Mouse (Mus musculus): ENCODE results near the gene Wdr76. TPM values are rescaled to one million over a fixed set of nuclear protein-coding genes. Genes with fewer than 3 reads are reported as not detected.

Wdr76 gene
- total and polyA plus RNA-seq, 3 experiments: 21.8 to 23.2 TPM; not detected in 1

DNA sequence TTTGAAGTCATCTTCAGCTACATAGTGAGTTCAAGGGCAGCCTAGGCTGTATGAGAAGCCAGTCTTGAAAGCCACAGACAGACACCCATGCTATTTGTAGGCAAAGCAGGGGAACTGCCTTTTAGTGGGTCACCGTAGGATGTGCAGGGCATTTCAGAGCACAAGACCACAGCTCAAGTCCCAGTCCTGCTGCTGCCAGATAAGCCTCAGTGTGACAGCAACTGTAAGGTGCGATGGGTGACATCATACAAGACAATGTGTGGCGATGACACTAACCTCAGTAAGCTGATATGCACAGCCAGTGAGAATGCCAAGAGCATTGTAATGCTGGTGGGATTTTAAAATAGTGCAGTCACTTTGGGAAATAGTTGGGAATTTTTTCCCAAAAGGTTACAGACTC, 56.6 kb downstream of the Wdr76 start:
- DNase-seq (ENCODE audit: low read depth, low spot score): peak; percentile 43
- Histone ChIP-seq H3K9ac (ENCODE audit: control insufficient read depth, low read depth, low read length, poor library complexity, severe bottlenecking) (no peak overlapping the region), H3K4me3 (ENCODE audit: control insufficient read depth in 1 of 2, insufficient read depth in 1 of 2, low read depth in 2 of 2, low read length in 2 of 2) (no peak overlapping the region), H3K4me1 (ENCODE audit: control insufficient read depth in 1 of 2, insufficient read depth in 2 of 2, low read length in 2 of 2) (0 out of 4 replicates have a peak, but pooled peaks cover 0 to 3% of the 10 kb centered on the region in 2 experiments), H3K27ac (ENCODE audit: control insufficient read depth, low read depth, low read length) (no peak overlapping the region), H3K79me2 (ENCODE audit: control insufficient read depth, insufficient read depth, low read length, poor library complexity) (no peaks in the 10 kb centered on the region), H3K9me3 (replicated peaks; ENCODE audit: insufficient read depth, low read length) (no peaks in the 10 kb centered on the region), H3K27me3 (ENCODE audit: control insufficient read depth in 1 of 2, insufficient read depth in 2 of 2, low read length in 2 of 2) (peaks cover 7 to 8% of the 10 kb centered on the region in 2 experiments; a peak in 2 of 4 replicates), H3K36me3 (ENCODE audit: control insufficient read depth in 1 of 2, insufficient read depth in 2 of 2, low read length in 2 of 2) (no peaks in the 10 kb centered on the region)
- TF ChIP-seq MAX (IDR thresholded peaks at IDR 0.05; ENCODE audit: low read length): no peak
- TF ChIP-seq ZMIZ1 (IDR thresholded peaks at IDR 0.05; ENCODE audit: low read depth, low read length): no peak
- TF ChIP-seq SIN3A (IDR thresholded peaks at IDR 0.05; ENCODE audit: low read length): no peak
- TF ChIP-seq BHLHE40 (IDR thresholded peaks at IDR 0.05; ENCODE audit: borderline replicate concordance, low read depth, low read length): no peak
- TF ChIP-seq POLR2A (IDR thresholded peaks at IDR 0.05; ENCODE audit: control insufficient read depth in 1 of 2, insufficient read depth in 1 of 2, low read depth in 1 of 2, low read length in 2 of 2, poor library complexity in 1 of 2): no peak

DNA sequence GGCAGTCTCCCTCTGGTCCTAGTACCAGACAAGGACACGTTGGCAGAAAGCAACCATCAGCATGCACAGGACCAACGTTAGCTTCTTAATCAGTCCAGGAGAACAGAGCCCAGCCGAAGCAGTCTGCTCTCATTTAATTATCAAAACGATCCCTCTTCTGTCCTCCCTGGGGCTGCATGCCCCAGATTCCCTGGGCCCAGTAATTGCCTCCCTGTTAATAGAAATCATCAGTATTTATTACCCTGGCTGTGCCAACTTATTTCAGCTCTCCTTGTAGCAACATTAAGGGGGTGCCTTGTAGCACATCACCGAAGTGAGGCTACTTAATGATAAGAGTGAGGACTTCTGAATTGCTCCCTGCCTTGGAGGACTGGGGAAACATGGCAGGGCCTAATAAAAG, 59.4 kb downstream of the Wdr76 start:
- DNase-seq (ENCODE audit: low read depth, low spot score): no peak
- Histone ChIP-seq H3K36me3 (ENCODE audit: control insufficient read depth in 1 of 2, insufficient read depth in 2 of 2, low read length in 2 of 2) (no peaks in the 10 kb centered on the region), H3K4me3 (ENCODE audit: control insufficient read depth in 1 of 2, insufficient read depth in 1 of 2, low read depth in 2 of 2, low read length in 2 of 2) (no peak overlapping the region), H3K27me3 (ENCODE audit: control insufficient read depth in 1 of 2, insufficient read depth in 2 of 2, low read length in 2 of 2) (peaks cover 8 to 13% of the 10 kb centered on the region in 2 experiments; a peak in 3 of 4 replicates), H3K79me2 (ENCODE audit: control insufficient read depth, insufficient read depth, low read length, poor library complexity) (no peaks in the 10 kb centered on the region), H3K27ac (ENCODE audit: control insufficient read depth, low read depth, low read length) (no peak overlapping the region), H3K4me1 (ENCODE audit: control insufficient read depth in 1 of 2, insufficient read depth in 2 of 2, low read length in 2 of 2) (0 out of 4 replicates have a peak, but pooled peaks cover 0 to 3% of the 10 kb centered on the region in 2 experiments), H3K9ac (ENCODE audit: control insufficient read depth, low read depth, low read length, poor library complexity, severe bottlenecking) (no peak overlapping the region), H3K9me3 (replicated peaks; ENCODE audit: insufficient read depth, low read length) (no peaks in the 10 kb centered on the region)
- TF ChIP-seq KAT2A (conservative IDR thresholded peaks at IDR 0.05; ENCODE audit: low read depth, low read length): no peak
- no peak for TF ChIP-seq MAFK (IDR thresholded peaks at IDR 0.05; ENCODE audit: borderline replicate concordance, low read depth, low read length)
- no peak for TF ChIP-seq MYB (IDR thresholded peaks at IDR 0.05; ENCODE audit: low read depth, low read length)
- no peak for TF ChIP-seq NRF1 (IDR thresholded peaks at IDR 0.05; ENCODE audit: insufficient read depth, low read depth, low read length, poor library complexity, severe bottlenecking)
- TF ChIP-seq GABPA (IDR thresholded peaks at IDR 0.05; ENCODE audit: low read depth, low read length): no peak
- no peak for TF ChIP-seq E2F4 (IDR thresholded peaks at IDR 0.05; ENCODE audit: borderline replicate concordance, low read depth, low read length)
- TF ChIP-seq USF2 (IDR thresholded peaks at IDR 0.05; ENCODE audit: borderline replicate concordance in 1 of 2, insufficient read depth in 1 of 2, low read depth in 1 of 2, low read length in 2 of 2): no peak
- TF ChIP-seq ETS1 (IDR thresholded peaks at IDR 0.05; ENCODE audit: low read depth, low read length): no peak
- no peak for TF ChIP-seq MAZ (IDR thresholded peaks at IDR 0.05; ENCODE audit: low read depth, low read length)
- no peak for TF ChIP-seq TCF12 (IDR thresholded peaks at IDR 0.05; ENCODE audit: low read depth, low read length)
- no peak for TF ChIP-seq JUND (IDR thresholded peaks at IDR 0.05; ENCODE audit: low read depth, low read length)
- TF ChIP-seq ZMIZ1 (IDR thresholded peaks at IDR 0.05; ENCODE audit: low read depth, low read length): no peak
- TF ChIP-seq MYC (IDR thresholded peaks at IDR 0.05; ENCODE audit: low read depth, low read length): no peak
- no peak for TF ChIP-seq CHD2 (IDR thresholded peaks at IDR 0.05; ENCODE audit: low read length)
- no peak for TF ChIP-seq TBP (IDR thresholded peaks at IDR 0.05; ENCODE audit: low read depth, low read length)
- TF ChIP-seq HCFC1 (IDR thresholded peaks at IDR 0.05; ENCODE audit: low read depth, low read length): no peak
- TF ChIP-seq EP300 (IDR thresholded peaks at IDR 0.05; ENCODE audit: low read depth in 1 of 2, low read length in 2 of 2): no peak
- no peak for TF ChIP-seq USF1 (IDR thresholded peaks at IDR 0.05; ENCODE audit: low read depth, low read length)
- TF ChIP-seq SIN3A (IDR thresholded peaks at IDR 0.05; ENCODE audit: low read length): no peak
- TF ChIP-seq ZKSCAN1 (IDR thresholded peaks at IDR 0.05; ENCODE audit: low read depth, low read length): no peak
